Mouse (Mus musculus): ENCODE measurements around the gene B4galt1.
A peak's percentile ranks its signal among the peaks of the same experiment; 100 is the strongest.

B4galt1 gene

GRCm38 (mm10) chr4:40844251-40844721 lies 9.5 kb downstream of the B4galt1 start:
- no peak for DNase-seq (ENCODE audit: low read depth, low spot score)

- no peak for DNase-seq (ENCODE audit: low read depth, low spot score)
Observed at GRCm38 (mm10) chr4:40843726-40844125, 10.1 kb downstream of the B4galt1 start.

- no peak for DNase-seq (ENCODE audit: low read depth, low spot score)
Observed at GRCm38 (mm10) chr4:40840448-40840847, 13.4 kb downstream of the B4galt1 start.

- peak; percentile 91 for DNase-seq (ENCODE audit: low read depth, low spot score)
Observed at GRCm38 (mm10) chr4:40839251-40839650, 14.6 kb downstream of the B4galt1 start.

- DNase-seq (ENCODE audit: low read depth, low spot score): peak; percentile 72
Observed at GRCm38 (mm10) chr4:40837451-40838285, 16.1 kb downstream of the B4galt1 start.

GRCm38 (mm10) chr4:40837008-40837407 lies 16.8 kb downstream of the B4galt1 start:
- no peak for DNase-seq (ENCODE audit: low read depth, low spot score)

- no peak for DNase-seq (ENCODE audit: low read depth, low spot score)
Observed at GRCm38 (mm10) chr4:40834872-40835271, 18.9 kb downstream of the B4galt1 start.

- no peak for DNase-seq (ENCODE audit: low read depth, low spot score)
Observed at GRCm38 (mm10) chr4:40834232-40834786, 19.5 kb downstream of the B4galt1 start.

GRCm38 (mm10) chr4:40833381-40834231 lies 20.2 kb downstream of the B4galt1 start:
- DNase-seq (ENCODE audit: low read depth, low spot score): no peak

- no peak for DNase-seq (ENCODE audit: low read depth, low spot score)
Observed at GRCm38 (mm10) chr4:40830530-40830929, 23.3 kb downstream of the B4galt1 start.

GRCm38 (mm10) chr4:40829654-40830400 lies 24.0 kb downstream of the B4galt1 start:
- DNase-seq (ENCODE audit: low read depth, low spot score): peak; percentile 64

- DNase-seq (ENCODE audit: low read depth, low spot score): peak; percentile 62
Observed at GRCm38 (mm10) chr4:40828910-40829309, 24.9 kb downstream of the B4galt1 start.

GRCm38 (mm10) chr4:40827926-40828325 lies 25.9 kb downstream of the B4galt1 start:
- DNase-seq (ENCODE audit: low read depth, low spot score): no peak

- no peak for DNase-seq (ENCODE audit: low read depth, low spot score)
Observed at GRCm38 (mm10) chr4:40826810-40827209, 27.0 kb downstream of the B4galt1 start.

- no peak for DNase-seq (ENCODE audit: low read depth, low spot score)
Observed at GRCm38 (mm10) chr4:40825981-40826380, 27.8 kb downstream of the B4galt1 start.

GRCm38 (mm10) chr4:40825146-40825545 lies 28.7 kb downstream of the B4galt1 start:
- DNase-seq (ENCODE audit: low read depth, low spot score): peak; percentile 71

- no peak for DNase-seq (ENCODE audit: low read depth, low spot score)
Observed at GRCm38 (mm10) chr4:40824505-40824904, 29.3 kb downstream of the B4galt1 start.

- no peak for DNase-seq (ENCODE audit: low read depth, low spot score)
Observed at GRCm38 (mm10) chr4:40823664-40824063, 30.1 kb downstream of the B4galt1 start.

- DNase-seq (ENCODE audit: low read depth, low spot score): no peak
Observed at GRCm38 (mm10) chr4:40823151-40823550, 30.7 kb downstream of the B4galt1 start.

GRCm38 (mm10) chr4:40821303-40822023 lies 32.3 kb downstream of the B4galt1 start:
- no peak for DNase-seq (ENCODE audit: low read depth, low spot score)

GRCm38 (mm10) chr4:40820903-40821302 lies 32.9 kb downstream of the B4galt1 start:
- no peak for DNase-seq (ENCODE audit: low read depth, low spot score)

Measured in R1 (cell line).